Mouse (Mus musculus) hindbrain, embryonic 14.5 days (tissue): Measurements from ENCODE around the gene Nadsyn1. TPM values are rescaled to one million over a fixed set of nuclear protein-coding genes. Genes with fewer than 3 reads are reported as not detected.

ENCODE experiments used
- ATAC-seq: fragments of 200-750 bp; cut with Nextera tagmentation; 2 replicates; pipeline ENCODE4 v1.8.0; 2017; ENCODE audit warnings: moderate number of reproducible peaks, mild to moderate bottlenecking, moderate TSS enrichment, moderate library complexity; ENCODE audit not compliant: low FRiP score
- DNase-seq: peaks from one replicate; pipeline ENCODE4 v3.0.0-alpha.2; 2015; ENCODE audit warnings: low spot score
- H3K27ac ChIP-seq: fragments of 300-500 bp; sonication (generic); 2 replicates; pipeline ENCODE4 v1.5.1; 2014; ENCODE audit warnings: mild to moderate bottlenecking, moderate library complexity
- H3K27me3 ChIP-seq: fragments of 300-500 bp; sonication (generic); 2 replicates; pipeline ENCODE4 v1.6.1; 2014; ENCODE audit warnings: mild to moderate bottlenecking, low read length, mixed read lengths; ENCODE audit not compliant: control insufficient read depth, insufficient read depth
- H3K36me3 ChIP-seq: fragments of 300-500 bp; sonication (generic); replicated peaks from 2 replicates; pipeline ENCODE4 v1.6.1; 2014; ENCODE audit not compliant: control insufficient read depth, insufficient read depth
- H3K4me1 ChIP-seq: fragments of 300-500 bp; sonication (generic); replicated peaks from 2 replicates; pipeline ENCODE4 v1.6.1; 2014; ENCODE audit warnings: antibody characterized with exemption, low read length, mixed read lengths; ENCODE audit not compliant: control insufficient read depth, insufficient read depth
- H3K4me2 ChIP-seq: fragments of 300-500 bp; sonication (generic); replicated peaks from 2 replicates; pipeline ENCODE4 v1.6.1; 2014; ENCODE audit warnings: mild to moderate bottlenecking, moderate library complexity
- H3K4me3 ChIP-seq: fragments of 300-500 bp; sonication (generic); replicated peaks from 2 replicates; pipeline ENCODE4 v1.5.1; 2014; ENCODE audit warnings: mild to moderate bottlenecking, low read length
- H3K9ac ChIP-seq: fragments of 300-500 bp; sonication (generic); 2 replicates; pipeline ENCODE4 v1.6.1; 2014
- H3K9me3 ChIP-seq: fragments of 300-500 bp; sonication (generic); 2 replicates; pipeline ENCODE4 v1.6.1; 2016; ENCODE audit warnings: low read length; ENCODE audit not compliant: control insufficient read depth
- WGBS: fragments of 180-500 bp; shearing (Covaris S2); extraction: QIAGEN DNeasy Blood & Tissue Kit; methylation state at CpG from one replicate; pipeline ENCODE4 v1.1.7; 2014; 5-methylcytosine and 5-hydroxymethylcytosine counted together
- polyA plus RNA-seq: library from polyadenylated mRNA; unstranded; fragments of >200 nt; fragmentation: Nextera tagmentation; extraction: Ambion mirVana; gene quantifications from 2 replicates; pipeline ENCODE4 v1.2.1, GENCODE M21; 2014

Gene Nadsyn1
- polyA plus RNA-seq, 1 experiment from 2014 or later, result 5.0 TPM

DNA sequence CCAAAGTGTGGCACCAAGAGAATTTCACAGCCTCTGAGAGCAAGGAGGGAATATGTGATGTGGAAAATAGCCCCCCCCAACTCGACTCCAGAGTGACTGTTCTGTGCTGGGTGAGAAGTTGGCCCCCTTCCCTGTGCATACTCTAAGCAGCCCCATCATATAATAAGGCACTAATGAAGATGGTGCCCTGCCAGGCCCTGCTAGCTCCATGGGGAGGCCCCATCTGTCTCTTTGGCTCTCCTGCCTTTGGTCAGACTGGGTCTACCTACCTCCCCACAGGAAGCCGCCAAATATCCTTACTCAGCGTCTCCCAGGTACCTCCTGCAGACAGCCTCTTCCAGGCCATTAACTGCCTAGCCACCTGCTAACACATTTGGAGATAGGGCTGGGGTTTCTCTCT lies 63.7 kb downstream of the Nadsyn1 start:
- H3K4me3 ChIP-seq, result no peak overlapping the region
- H3K4me1 ChIP-seq, result peaks cover 9% of the 10 kb centered on the region; the same call in 1 of the 2 replicates
- no peak overlapping the region for H3K4me2 ChIP-seq
- ATAC-seq, result no peak
- no peaks in the 10 kb centered on the region for H3K36me3 ChIP-seq
- no peak overlapping the region for H3K27ac ChIP-seq
- DNase-seq, result no peak
- no peaks in the 10 kb centered on the region for H3K9me3 ChIP-seq
- peaks cover 18% of the 10 kb centered on the region for H3K27me3 ChIP-seq
- WGBS, result 70% methylated on average over 3 of the region's 3 CpGs
- H3K9ac ChIP-seq, result no peak overlapping the region

- Histone ChIP-seq H3K4me1 (peaks cover 9% of the 10 kb centered on the region; the same call in 1 of the 2 replicates), H3K9me3 (no peaks in the 10 kb centered on the region), H3K4me2 (no peak overlapping the region), H3K9ac (no peak overlapping the region), H3K27ac (no peak overlapping the region), H3K36me3 (no peaks in the 10 kb centered on the region), H3K27me3 (peaks cover 18% of the 10 kb centered on the region), H3K4me3 (no peak overlapping the region)
- WGBS, result 72% methylated on average over 3 of the region's 3 CpGs
- DNase-seq, result no peak
- ATAC-seq, result no peak
Observed at GRCm38 (mm10) chr7:143757696-143758095, 65.0 kb downstream of the Nadsyn1 start.

GRCm38 (mm10) chr7:143757027-143757390 lies 65.6 kb downstream of the Nadsyn1 start:
- H3K4me3 ChIP-seq, result peak overlapping the region; percentile 31
- peaks cover 9% of the 10 kb centered on the region; the same call in 1 of the 2 replicates for H3K4me1 ChIP-seq
- peaks cover 18% of the 10 kb centered on the region for H3K27me3 ChIP-seq
- no peak overlapping the region for H3K27ac ChIP-seq
- ATAC-seq (peak; percentile 87), DNase-seq (peak; percentile 71)
- peak overlapping the region; percentile 18; the same call in 1 of the 2 replicates for H3K9ac ChIP-seq
- H3K36me3 ChIP-seq, result no peaks in the 10 kb centered on the region
- H3K9me3 ChIP-seq, result no peaks in the 10 kb centered on the region
- 3% methylated on average over 15 of the region's 15 CpGs for WGBS
- peak overlapping the region; percentile 78 for H3K4me2 ChIP-seq

GRCm38 (mm10) chr7:143756125-143757026 lies 66.3 kb downstream of the Nadsyn1 start, which contains the start of gene Osbpl5:
Gene Osbpl5 (minus strand): TSS chr7:143756985.
- Histone ChIP-seq H3K4me3 (peak within 1 kb of the TSS; percentile 31), H3K27me3 (peaks cover 18% of the 10 kb centered on the region), H3K27ac (no peak within 1 kb of the TSS), H3K4me2 (peak within 1 kb of the TSS; percentile 78), H3K4me1 (peaks cover 9% of the 10 kb centered on the region; the same call in 1 of the 2 replicates), H3K9me3 (no peaks in the 10 kb centered on the region), H3K9ac (peak within 1 kb of the TSS; percentile 18; the same call in 1 of the 2 replicates), H3K36me3 (no peaks in the 10 kb centered on the region)
- no peak for DNase-seq
- ATAC-seq, result no peak
- 26% methylated on average over 22 of the region's 22 CpGs for WGBS

DNA sequence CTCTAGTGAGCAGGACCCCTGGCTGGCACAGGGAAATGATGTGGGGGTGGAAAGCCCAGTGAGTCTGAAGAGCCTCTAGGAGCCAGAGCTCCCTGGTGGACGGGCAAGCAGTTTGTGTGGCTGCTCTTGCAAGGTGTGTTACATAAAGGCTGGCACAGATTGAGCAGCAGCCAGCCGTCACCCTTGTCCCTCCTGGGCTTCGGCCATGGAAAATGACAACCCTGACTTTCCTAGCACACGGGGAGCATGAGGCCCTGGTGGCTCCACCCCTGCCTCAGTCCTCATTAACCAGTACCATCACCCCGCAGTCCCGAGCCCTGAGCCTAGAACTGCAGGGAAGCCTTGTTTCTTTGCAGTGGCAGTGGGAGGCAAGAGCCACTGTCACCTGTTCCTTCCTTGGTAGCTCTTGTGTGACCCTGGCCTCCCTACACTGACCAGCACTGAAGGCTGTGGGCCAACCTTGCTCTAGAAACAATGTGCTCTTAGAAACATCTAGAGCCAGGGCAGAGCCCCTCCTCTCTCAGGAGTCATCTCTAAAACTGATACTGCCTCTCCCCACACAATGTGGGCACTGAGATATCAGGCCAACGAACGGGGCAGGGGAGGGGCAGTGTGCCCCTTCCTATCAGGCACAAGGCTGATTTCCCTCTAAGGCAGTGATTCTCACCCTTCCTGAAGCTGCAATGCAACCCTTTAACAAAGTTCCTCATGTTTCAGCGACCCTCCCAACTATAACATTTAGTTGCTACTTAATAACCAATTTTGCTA lies 67.1 kb downstream of the Nadsyn1 start:
- WGBS, result 73% methylated on average over 9 of the region's 9 CpGs
- ATAC-seq, result no peak

GRCm38 (mm10) chr7:143753990-143754715 lies 68.5 kb downstream of the Nadsyn1 start:
- H3K36me3 ChIP-seq, result no peaks in the 10 kb centered on the region
- WGBS, result 48% methylated on average over 5 of the region's 5 CpGs
- peaks cover 18% of the 10 kb centered on the region for H3K27me3 ChIP-seq
- H3K27ac ChIP-seq, result no peak overlapping the region
- no peaks in the 10 kb centered on the region for H3K9me3 ChIP-seq
- no peak overlapping the region for H3K4me3 ChIP-seq
- peaks cover 9% of the 10 kb centered on the region; the same call in 1 of the 2 replicates for H3K4me1 ChIP-seq
- H3K4me2 ChIP-seq, result no peak overlapping the region
- no peak for ATAC-seq
- H3K9ac ChIP-seq, result no peak overlapping the region
- DNase-seq, result peak; percentile 68

More for the DNA sequence above, 67.1 kb downstream of the Nadsyn1 start:
- no peak for DNase-seq
- H3K4me1 ChIP-seq, result peaks cover 9% of the 10 kb centered on the region; the same call in 1 of the 2 replicates
- H3K9ac ChIP-seq, result no peak overlapping the region
- no peak overlapping the region for H3K27ac ChIP-seq
- H3K27me3 ChIP-seq, result peaks cover 18% of the 10 kb centered on the region
- no peaks in the 10 kb centered on the region for H3K36me3 ChIP-seq
- no peaks in the 10 kb centered on the region for H3K9me3 ChIP-seq
- H3K4me2 ChIP-seq, result no peak overlapping the region
- no peak overlapping the region for H3K4me3 ChIP-seq

DNA sequence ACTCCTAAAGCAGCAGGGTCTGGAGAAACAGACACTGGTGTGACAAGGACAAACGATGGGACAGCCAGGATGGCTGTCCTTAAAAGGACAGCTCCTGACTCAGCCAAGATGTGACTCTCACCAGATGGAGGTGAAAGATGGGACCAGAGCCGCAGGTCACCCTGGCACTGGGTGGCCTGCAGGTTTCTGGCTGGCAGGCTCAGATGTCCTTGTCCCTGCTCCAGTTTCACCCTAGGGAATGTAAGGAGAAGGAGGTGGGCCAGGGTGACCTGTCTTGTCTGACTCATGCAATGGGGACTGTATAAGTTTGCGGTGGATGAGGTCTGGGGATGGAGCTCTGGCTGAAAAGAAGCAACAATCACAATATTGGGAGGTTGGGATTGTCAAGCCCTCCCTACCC lies 70.0 kb downstream of the Nadsyn1 start:
- WGBS, result 84% methylated on average over 3 of the region's 3 CpGs

DNA sequence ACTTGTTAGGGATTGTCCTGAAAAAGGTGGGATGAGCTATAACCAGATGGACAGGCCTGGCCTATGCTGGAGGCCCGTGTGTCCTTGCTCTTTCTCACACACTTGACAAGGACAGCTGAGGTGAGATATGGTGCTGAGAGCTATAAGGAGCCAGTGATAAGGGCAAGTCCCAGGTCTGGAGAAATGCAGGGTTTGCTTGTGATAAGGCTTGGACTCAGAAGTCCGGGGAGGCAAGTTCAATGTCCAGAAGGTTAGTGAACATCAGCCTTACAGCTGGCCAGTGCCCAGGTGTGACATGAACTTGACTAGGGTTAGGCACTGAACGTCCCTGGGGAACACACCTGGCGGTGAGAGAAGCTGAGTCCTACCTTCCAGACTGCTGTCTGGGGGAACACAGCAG lies 70.6 kb downstream of the Nadsyn1 start:
- Histone ChIP-seq H3K27me3 (peaks cover 18% of the 10 kb centered on the region), H3K4me3 (no peak overlapping the region), H3K27ac (no peak overlapping the region), H3K4me1 (peaks cover 12% of the 10 kb centered on the region), H3K9me3 (no peaks in the 10 kb centered on the region), H3K4me2 (no peak overlapping the region), H3K36me3 (no peaks in the 10 kb centered on the region), H3K9ac (no peak overlapping the region)
- DNase-seq (no peak), ATAC-seq (no peak)
- WGBS, result 74% methylated on average over 4 of the region's 4 CpGs

More for the DNA sequence above, 70.0 kb downstream of the Nadsyn1 start:
- ATAC-seq (no peak), DNase-seq (no peak)
- Histone ChIP-seq H3K9ac (no peak overlapping the region), H3K4me1 (peaks cover 15% of the 10 kb centered on the region), H3K9me3 (no peaks in the 10 kb centered on the region), H3K27ac (no peak overlapping the region), H3K4me3 (no peak overlapping the region), H3K27me3 (peaks cover 18% of the 10 kb centered on the region), H3K4me2 (no peak overlapping the region), H3K36me3 (no peaks in the 10 kb centered on the region)
